Mouse (Mus musculus) neutrophil, adult 59 days (primary cell): ENCODE results near the gene Tmed5. TPM values are rescaled to one million over a fixed set of nuclear protein-coding genes. Genes with fewer than 3 reads are reported as not detected.

Source experiments
- total RNA-seq, 2 experiments: library from RNA; stranded (reverse); gene quantifications; 1 replicate in 1 of 2; 2 replicates in 1 of 2; pipeline ENCODE4 v1.2.4; 2023

The Tmed5 gene
- total RNA-seq, result 10 to 100 TPM; 51.1 to 51.7 TPM

GRCm38 (mm10) chr5:108132441-108133243 is at the start of gene Tmed5, which contains the start of gene Ccdc18:
Gene Tmed5 (minus strand): TSS chr5:108132620.
Gene Ccdc18 (plus strand): TSS chr5:108132875.

GRCm38 (mm10) chr5:108065465-108066411 is 66.7 kb downstream of the Tmed5 start, which contains the start of gene Mtf2:
Gene Mtf2 (plus strand): TSS chr5:108065674.

Other genes starting within 250 kb of the Tmed5 start
- gene Rpl5, start 232.1 kb downstream of the Tmed5 start, total RNA-seq, result 10 to 100 TPM; 28.1 to 37.5 TPM
- gene Fam69a, start 145.5 kb downstream of the Tmed5 start, total RNA-seq, result 10 to 100 TPM; 20.6 to 27.2 TPM
- 10 to 100 TPM; 33.3 to 39.8 TPM for gene Mtf2, start 66.9 kb downstream of the Tmed5 start, total RNA-seq
- gene Ccdc18, start 255 bp upstream of the Tmed5 start, total RNA-seq, result 1 to 10 TPM; 6.2 to 7.3 TPM
- gene Dr1, start 136.3 kb upstream of the Tmed5 start, total RNA-seq, result 10 to 100 TPM; 38.0 to 43.0 TPM
- 1 to 10 TPM; 2.2 to 2.3 TPM for gene Pigg, start 180.0 kb upstream of the Tmed5 start, total RNA-seq
- under 1 TPM in 1 of 2 experiments, not detected in 1; 0.26 TPM for gene Gm42517, start 235.3 kb upstream of the Tmed5 start, total RNA-seq